Mouse (Mus musculus) G1E-ER4 (cell line): Measurements from ENCODE around the gene Myl4. TPM values are rescaled to one million over a fixed set of nuclear protein-coding genes. Genes with fewer than 3 reads are reported as not detected.

Experiments
- GATA1 ChIP-seq: IDR thresholded peaks from one replicate; pipeline ENCODE4 v1.8.0; 2012; ENCODE audit warnings: low read length, inconsistent platforms
- polyA plus RNA-seq: library from polyadenylated mRNA; stranded (reverse); fragments of >175 nt; gene quantifications from 2 replicates; pipeline ENCODE4 v1.2.3, GENCODE M21; 2012

Gene Myl4
- polyA plus RNA-seq, 1 experiment: 0.09 TPM

GRCm38 (mm10) chr11:104613551-104613950 is 63.1 kb downstream of the Myl4 start:
- no peak for TF ChIP-seq GATA1

GRCm38 (mm10) chr11:104614130-104614529 is 63.7 kb downstream of the Myl4 start:
- peak; percentile 86 for TF ChIP-seq GATA1

GRCm38 (mm10) chr11:104616182-104616581 is 65.7 kb downstream of the Myl4 start:
- TF ChIP-seq GATA1: no peak

- no peak for TF ChIP-seq GATA1
Measured at GRCm38 (mm10) chr11:104618638-104619076, 68.2 kb downstream of the Myl4 start.

GRCm38 (mm10) chr11:104619084-104620022 is 68.9 kb downstream of the Myl4 start:
- TF ChIP-seq GATA1: no peak

- TF ChIP-seq GATA1: no peak
Measured at GRCm38 (mm10) chr11:104622040-104622962, 71.8 kb downstream of the Myl4 start.

GRCm38 (mm10) chr11:104624791-104625391 is 74.4 kb downstream of the Myl4 start:
- TF ChIP-seq GATA1: no peak

GRCm38 (mm10) chr11:104625453-104626402 is 75.3 kb downstream of the Myl4 start:
- TF ChIP-seq GATA1: no peak

GRCm38 (mm10) chr11:104626635-104627034 is 76.2 kb downstream of the Myl4 start:
- no peak for TF ChIP-seq GATA1

GRCm38 (mm10) chr11:104627616-104628301 is 77.3 kb downstream of the Myl4 start:
- TF ChIP-seq GATA1: no peak

GRCm38 (mm10) chr11:104628566-104628965 is 78.1 kb downstream of the Myl4 start:
- TF ChIP-seq GATA1: no peak

GRCm38 (mm10) chr11:104630185-104630835 is 79.8 kb downstream of the Myl4 start:
- TF ChIP-seq GATA1: no peak

GRCm38 (mm10) chr11:104631306-104631705 is 80.8 kb downstream of the Myl4 start:
- no peak for TF ChIP-seq GATA1
